Mouse (Mus musculus): ENCODE measurements around the gene Mfn1. TPM values are rescaled to one million over a fixed set of nuclear protein-coding genes. Genes with fewer than 3 reads are reported as not detected.

Gene Mfn1
- polyA plus RNA-seq, 1 experiment from 2014 or later = 32.2 TPM

GRCm38 (mm10) chr3:32537556-32537955, 8.3 kb downstream of the Mfn1 start:
- H3K27ac ChIP-seq (ENCODE audit: low read length) = no peak overlapping the region
- no peaks in the 10 kb centered on the region for H3K27me3 ChIP-seq (ENCODE audit: control insufficient read depth, insufficient read depth, low read depth, low read length)
- WGBS = 61% methylated on average over 1 of the region's 1 CpGs
- H3K9ac ChIP-seq (ENCODE audit: low read length) = no peak overlapping the region
- no peak overlapping the region for H3K4me3 ChIP-seq (ENCODE audit: low read length)
- no peak overlapping the region for H3K4me2 ChIP-seq (ENCODE audit: low read depth, low read length)
- peak; percentile 83 for ATAC-seq (ENCODE audit: low read depth)
- H3K4me1 ChIP-seq (replicated peaks; ENCODE audit: control insufficient read depth, insufficient read depth, low read length) = no peaks in the 10 kb centered on the region
- peaks cover 12% of the 10 kb centered on the region; the same call in 1 of the 2 replicates for H3K36me3 ChIP-seq (ENCODE audit: control insufficient read depth, insufficient read depth, low read length)
- no peaks in the 10 kb centered on the region for H3K9me3 ChIP-seq (ENCODE audit: control insufficient read depth, low read length)

DNA sequence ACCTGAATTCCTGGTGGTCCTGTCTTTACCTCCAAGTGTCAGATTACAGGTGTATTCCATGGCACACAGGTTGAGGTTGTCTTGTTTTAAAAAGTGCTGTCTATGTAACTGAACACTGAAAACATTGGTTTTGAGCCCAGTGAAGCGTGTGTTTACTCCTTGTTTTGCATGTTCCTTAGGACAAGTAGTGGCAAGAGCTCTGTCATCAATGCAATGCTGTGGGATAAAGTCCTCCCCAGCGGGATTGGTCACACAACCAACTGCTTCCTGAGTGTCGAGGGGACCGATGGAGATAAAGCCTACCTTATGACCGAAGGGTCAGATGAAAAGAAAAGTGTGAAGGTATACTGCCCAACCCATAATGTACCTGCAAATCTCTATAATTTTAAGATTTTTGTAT, 8.8 kb downstream of the Mfn1 start:
- no peaks in the 10 kb centered on the region for H3K27me3 ChIP-seq (ENCODE audit: control insufficient read depth, insufficient read depth, low read depth, low read length)
- H3K27ac ChIP-seq (ENCODE audit: low read length) = no peak overlapping the region
- no peaks in the 10 kb centered on the region for H3K4me1 ChIP-seq (replicated peaks; ENCODE audit: control insufficient read depth, insufficient read depth, low read length)
- no peak overlapping the region for H3K9ac ChIP-seq (ENCODE audit: low read length)
- H3K36me3 ChIP-seq (ENCODE audit: control insufficient read depth, insufficient read depth, low read length) = peaks cover 12% of the 10 kb centered on the region; the same call in 1 of the 2 replicates
- WGBS = 90% methylated on average over 5 of the region's 5 CpGs
- no peaks in the 10 kb centered on the region for H3K9me3 ChIP-seq (ENCODE audit: control insufficient read depth, low read length)
- no peak for ATAC-seq (ENCODE audit: low read depth)
- no peak overlapping the region for H3K4me3 ChIP-seq (ENCODE audit: low read length)
- no peak overlapping the region for H3K4me2 ChIP-seq (ENCODE audit: low read depth, low read length)

GRCm38 (mm10) chr3:32553061-32553460, 23.8 kb downstream of the Mfn1 start:
- Histone ChIP-seq H3K27ac (ENCODE audit: low read length) (no peak overlapping the region), H3K9me3 (ENCODE audit: control insufficient read depth, low read length) (no peaks in the 10 kb centered on the region), H3K4me1 (replicated peaks; ENCODE audit: control insufficient read depth, insufficient read depth, low read length) (no peaks in the 10 kb centered on the region), H3K27me3 (ENCODE audit: control insufficient read depth, insufficient read depth, low read depth, low read length) (no peaks in the 10 kb centered on the region), H3K36me3 (ENCODE audit: control insufficient read depth, insufficient read depth, low read length) (peaks cover 18% of the 10 kb centered on the region), H3K4me3 (ENCODE audit: low read length) (no peak overlapping the region), H3K9ac (ENCODE audit: low read length) (no peak overlapping the region), H3K4me2 (ENCODE audit: low read depth, low read length) (no peak overlapping the region)
- WGBS = 95% methylated on average over 1 of the region's 1 CpGs
- ATAC-seq (ENCODE audit: low read depth) = no peak

GRCm38 (mm10) chr3:32563401-32563800, 34.1 kb downstream of the Mfn1 start:
- ATAC-seq (ENCODE audit: low read depth) = no peak
- 87% methylated on average over 6 of the region's 6 CpGs for WGBS
- H3K27me3 ChIP-seq (ENCODE audit: control insufficient read depth, insufficient read depth, low read depth, low read length) = no peaks in the 10 kb centered on the region

DNA sequence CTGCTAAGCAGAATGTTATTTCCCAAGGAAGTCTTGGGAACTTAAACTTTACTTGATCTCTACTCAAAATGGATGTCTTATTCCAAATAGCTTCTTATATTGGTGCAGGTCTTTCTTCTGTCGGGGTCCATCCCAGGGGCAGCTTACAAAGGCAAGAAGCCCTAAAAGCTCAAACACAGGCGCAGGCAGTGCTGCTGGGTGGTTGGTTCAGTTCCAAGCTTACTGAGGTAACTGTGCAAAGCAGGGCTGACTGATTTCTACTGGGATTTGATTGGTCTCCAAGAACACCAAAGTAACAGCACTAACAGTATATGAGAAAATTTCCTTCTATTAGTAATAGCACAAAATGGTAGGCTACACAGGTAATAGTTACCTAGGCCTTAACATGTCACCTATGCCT, 43.8 kb downstream of the Mfn1 start:
- no peak for ATAC-seq (ENCODE audit: low read depth)
- Histone ChIP-seq H3K4me3 (ENCODE audit: low read length) (no peak overlapping the region), H3K27ac (ENCODE audit: low read length) (no peak overlapping the region), H3K27me3 (ENCODE audit: control insufficient read depth, insufficient read depth, low read depth, low read length) (no peaks in the 10 kb centered on the region), H3K9ac (ENCODE audit: low read length) (no peak overlapping the region), H3K36me3 (ENCODE audit: control insufficient read depth, insufficient read depth, low read length) (peaks cover 25% of the 10 kb centered on the region), H3K9me3 (ENCODE audit: control insufficient read depth, low read length) (no peaks in the 10 kb centered on the region), H3K4me2 (ENCODE audit: low read depth, low read length) (no peak overlapping the region), H3K4me1 (replicated peaks; ENCODE audit: control insufficient read depth, insufficient read depth, low read length) (no peaks in the 10 kb centered on the region)
- 86% methylated on average over 2 of the region's 2 CpGs for WGBS

More at GRCm38 (mm10) chr3:32563401-32563800, 34.1 kb downstream of the Mfn1 start:
- H3K9me3 ChIP-seq (ENCODE audit: control insufficient read depth, low read length) = no peaks in the 10 kb centered on the region
- no peak overlapping the region for H3K4me3 ChIP-seq (ENCODE audit: low read length)
- no peak overlapping the region for H3K4me2 ChIP-seq (ENCODE audit: low read depth, low read length)
- no peak overlapping the region for H3K27ac ChIP-seq (ENCODE audit: low read length)
- H3K9ac ChIP-seq (ENCODE audit: low read length) = no peak overlapping the region
- no peaks in the 10 kb centered on the region for H3K4me1 ChIP-seq (replicated peaks; ENCODE audit: control insufficient read depth, insufficient read depth, low read length)
- H3K36me3 ChIP-seq (ENCODE audit: control insufficient read depth, insufficient read depth, low read length) = peaks cover 18% of the 10 kb centered on the region

DNA sequence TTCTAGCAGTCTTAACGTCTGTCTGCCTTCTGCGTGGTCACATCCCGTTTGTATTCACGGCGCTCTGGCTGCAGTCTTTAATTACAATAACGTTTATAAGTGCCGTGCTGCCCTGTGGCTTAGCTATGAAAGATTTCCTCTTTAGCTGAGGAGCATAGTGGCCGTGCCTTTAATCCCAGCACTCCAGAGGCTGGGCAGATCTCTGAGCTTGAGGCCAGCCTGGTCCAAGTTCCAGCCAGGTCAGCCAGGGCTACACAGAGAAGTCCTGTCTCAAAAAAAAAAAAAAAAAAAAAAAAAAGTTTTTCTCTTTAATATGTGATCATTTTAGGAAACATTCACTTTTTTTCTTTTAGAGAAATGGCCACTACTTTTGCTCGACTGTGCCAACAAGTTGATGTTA, 44.6 kb downstream of the Mfn1 start:
- no peaks in the 10 kb centered on the region for H3K9me3 ChIP-seq (ENCODE audit: control insufficient read depth, low read length)
- no peaks in the 10 kb centered on the region for H3K4me1 ChIP-seq (replicated peaks; ENCODE audit: control insufficient read depth, insufficient read depth, low read length)
- ATAC-seq (ENCODE audit: low read depth) = no peak
- H3K36me3 ChIP-seq (ENCODE audit: control insufficient read depth, insufficient read depth, low read length) = peaks cover 18% of the 10 kb centered on the region
- no peaks in the 10 kb centered on the region for H3K27me3 ChIP-seq (ENCODE audit: control insufficient read depth, insufficient read depth, low read depth, low read length)
- H3K4me2 ChIP-seq (ENCODE audit: low read depth, low read length) = no peak overlapping the region
- H3K27ac ChIP-seq (ENCODE audit: low read length) = no peak overlapping the region
- no peak overlapping the region for H3K9ac ChIP-seq (ENCODE audit: low read length)
- WGBS = 66% methylated on average over 9 of the region's 9 CpGs
- no peak overlapping the region for H3K4me3 ChIP-seq (ENCODE audit: low read length)

DNA sequence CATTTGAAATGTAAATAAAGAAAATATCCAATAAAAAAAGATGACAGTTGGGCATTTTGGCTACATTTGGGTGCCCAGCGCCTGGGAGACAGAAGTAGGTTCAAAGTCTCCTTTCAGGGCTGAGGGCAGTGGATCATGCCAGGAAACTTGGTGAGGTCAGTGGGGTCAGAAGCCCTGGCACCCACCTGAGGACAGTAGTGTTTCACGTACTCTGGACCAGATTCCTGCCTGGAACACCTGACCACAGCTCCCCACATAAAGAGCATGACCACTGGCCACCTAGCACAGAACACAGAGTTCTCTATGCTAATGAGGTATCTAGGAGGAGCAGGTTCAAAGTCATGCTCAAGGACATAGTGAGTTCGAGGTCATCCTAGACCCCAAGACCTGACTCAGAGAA, 45.9 kb downstream of the Mfn1 start:
- Histone ChIP-seq H3K9me3 (ENCODE audit: control insufficient read depth, low read length) (no peaks in the 10 kb centered on the region), H3K27ac (ENCODE audit: low read length) (no peak overlapping the region), H3K4me2 (ENCODE audit: low read depth, low read length) (no peak overlapping the region), H3K36me3 (ENCODE audit: control insufficient read depth, insufficient read depth, low read length) (peaks cover 16% of the 10 kb centered on the region), H3K9ac (ENCODE audit: low read length) (no peak overlapping the region), H3K4me3 (ENCODE audit: low read length) (no peak overlapping the region), H3K27me3 (ENCODE audit: control insufficient read depth, insufficient read depth, low read depth, low read length) (no peaks in the 10 kb centered on the region), H3K4me1 (replicated peaks; ENCODE audit: control insufficient read depth, insufficient read depth, low read length) (no peaks in the 10 kb centered on the region)
- ATAC-seq (ENCODE audit: low read depth) = no peak
- WGBS = 91% methylated on average over 3 of the region's 3 CpGs

DNA sequence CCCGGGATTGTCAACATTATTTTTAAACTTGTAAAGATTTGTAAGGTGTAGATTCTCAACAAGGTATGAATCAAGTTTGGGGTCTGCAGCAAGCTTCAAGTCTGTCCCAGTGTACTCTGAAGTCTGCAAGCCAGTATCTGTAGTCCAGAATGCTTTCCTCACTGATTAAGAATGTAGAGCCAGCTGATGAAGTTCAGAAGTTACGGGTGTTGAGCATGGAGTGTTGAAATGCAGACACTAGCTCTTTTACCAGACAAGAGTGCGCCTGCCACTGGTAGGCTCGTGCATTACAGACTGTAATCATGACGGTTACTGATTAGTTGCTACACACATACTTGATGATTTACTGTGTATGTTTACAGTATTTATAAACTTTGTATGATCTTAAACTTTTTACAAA, 49.5 kb downstream of the Mfn1 start:
- H3K9me3 ChIP-seq (ENCODE audit: control insufficient read depth, low read length) = no peaks in the 10 kb centered on the region
- no peak for ATAC-seq (ENCODE audit: low read depth)
- no peak overlapping the region for H3K9ac ChIP-seq (ENCODE audit: low read length)
- H3K27ac ChIP-seq (ENCODE audit: low read length) = no peak overlapping the region
- H3K27me3 ChIP-seq (ENCODE audit: control insufficient read depth, insufficient read depth, low read depth, low read length) = no peaks in the 10 kb centered on the region
- H3K4me1 ChIP-seq (replicated peaks; ENCODE audit: control insufficient read depth, insufficient read depth, low read length) = no peaks in the 10 kb centered on the region
- WGBS = 86% methylated on average over 5 of the region's 5 CpGs
- H3K4me3 ChIP-seq (ENCODE audit: low read length) = no peak overlapping the region
- H3K36me3 ChIP-seq (ENCODE audit: control insufficient read depth, insufficient read depth, low read length) = peaks cover 24% of the 10 kb centered on the region
- no peak overlapping the region for H3K4me2 ChIP-seq (ENCODE audit: low read depth, low read length)

- H3K27ac ChIP-seq (ENCODE audit: low read length) = no peak overlapping the region
- H3K27me3 ChIP-seq (ENCODE audit: control insufficient read depth, insufficient read depth, low read depth, low read length) = no peaks in the 10 kb centered on the region
- no peak for ATAC-seq (ENCODE audit: low read depth)
- H3K4me2 ChIP-seq (ENCODE audit: low read depth, low read length) = no peak overlapping the region
- peaks cover 20% of the 10 kb centered on the region for H3K36me3 ChIP-seq (ENCODE audit: control insufficient read depth, insufficient read depth, low read length)
- H3K4me3 ChIP-seq (ENCODE audit: low read length) = no peak overlapping the region
- no peaks in the 10 kb centered on the region for H3K9me3 ChIP-seq (ENCODE audit: control insufficient read depth, low read length)
- WGBS = 80% methylated on average over 3 of the region's 3 CpGs
- no peak overlapping the region for H3K9ac ChIP-seq (ENCODE audit: low read length)
- H3K4me1 ChIP-seq (replicated peaks; ENCODE audit: control insufficient read depth, insufficient read depth, low read length) = no peaks in the 10 kb centered on the region
Measured at GRCm38 (mm10) chr3:32580738-32581137, 51.5 kb downstream of the Mfn1 start.

DNA sequence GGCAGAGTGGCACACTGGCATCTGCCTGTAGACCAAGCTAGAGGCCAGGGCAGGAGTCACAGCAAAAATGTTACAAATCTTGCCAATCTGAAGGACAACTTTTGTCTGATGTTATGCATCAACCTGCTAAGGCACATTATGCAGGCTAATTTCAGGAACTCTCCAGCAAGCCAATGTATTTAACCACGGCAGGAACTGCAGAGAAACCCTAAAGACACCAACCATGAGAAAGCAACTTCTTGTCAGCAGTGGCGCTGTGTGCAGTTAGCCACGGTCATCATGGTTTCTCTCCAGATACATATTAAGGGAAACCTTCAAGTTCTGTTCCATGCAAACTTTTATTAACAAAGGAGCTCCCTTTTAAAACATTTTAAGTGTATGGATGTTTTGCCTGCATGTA, 52.6 kb downstream of the Mfn1 start:
- Histone ChIP-seq H3K4me3 (ENCODE audit: low read length) (no peak overlapping the region), H3K4me2 (ENCODE audit: low read depth, low read length) (no peak overlapping the region), H3K27ac (ENCODE audit: low read length) (no peak overlapping the region), H3K36me3 (ENCODE audit: control insufficient read depth, insufficient read depth, low read length) (peaks cover 21% of the 10 kb centered on the region), H3K4me1 (replicated peaks; ENCODE audit: control insufficient read depth, insufficient read depth, low read length) (no peaks in the 10 kb centered on the region), H3K9ac (ENCODE audit: low read length) (no peak overlapping the region), H3K27me3 (ENCODE audit: control insufficient read depth, insufficient read depth, low read depth, low read length) (no peaks in the 10 kb centered on the region), H3K9me3 (ENCODE audit: control insufficient read depth, low read length) (no peaks in the 10 kb centered on the region)
- WGBS = 92% methylated on average over 3 of the region's 3 CpGs
- no peak for ATAC-seq (ENCODE audit: low read depth)
